ENCODE assay signal across 26 mouse cellular contexts in genomic region chr6:101186887-101187286, GRCm38 (mm10).
DNase-seq lines count a peak whose midpoint lies in the region; ATAC-seq and TF ChIP-seq lines count a peak whose summit lies in the region.
"Had no signal": no experiment of that assay in that cellular context is flagged by ENCODE, and none has a peak within 500 bp of the region (broad histone marks: within the 10 kb centered on the region; RNA-seq: fewer than 3 reads in every experiment).

No protein-coding gene starts in this region.

- TF ChIP-seq POLR2A in kidney, adult 2 months (IDR thresholded peaks at IDR 0.05; ENCODE audit: low read depth, low read length): no peak

- TF ChIP-seq CTCF in layer of hippocampus, adult 2 months (conservative IDR thresholded peaks at IDR 0.05): no peak
- no peak for TF ChIP-seq CTCF in kidney, adult 2 months (conservative IDR thresholded peaks at IDR 0.05; ENCODE audit: insufficient read depth, insufficient read length, low read depth, low read length)

- H3K9me3 ChIP-seq in forebrain, embryonic 11.5 days (ENCODE audit: control insufficient read depth, low read length): no peaks in the 10 kb centered on the region
- H3K9me3 ChIP-seq in forebrain, embryonic 14.5 days (replicated peaks; ENCODE audit: control insufficient read depth, low read length): no peaks in the 10 kb centered on the region
- H3K9me3 ChIP-seq: forebrain, embryonic 12.5 days; hindbrain, embryonic 10.5 days had no signal

- no peak overlapping the region for H3K9ac ChIP-seq in forebrain, embryonic 11.5 days (ENCODE audit: low read length)
- H3K9ac ChIP-seq in forebrain, embryonic 14.5 days (ENCODE audit: low read length): no peak overlapping the region
- H3K9ac ChIP-seq: forebrain, embryonic 12.5 days; hindbrain, embryonic 14.5 days had no signal

- no peaks in the 10 kb centered on the region for H3K4me1 ChIP-seq in forebrain, embryonic 11.5 days (replicated peaks; ENCODE audit: control insufficient read depth, insufficient read depth, low read length)
- H3K4me1 ChIP-seq in forebrain, embryonic 14.5 days (ENCODE audit: control insufficient read depth, insufficient read depth, low read length): no peaks in the 10 kb centered on the region
- H3K4me1 ChIP-seq in kidney, adult 2 months (ENCODE audit: control insufficient read depth, insufficient read depth, low read length): no peaks in the 10 kb centered on the region
- H3K4me1 ChIP-seq: forebrain, embryonic 12.5 days; hindbrain, embryonic 10.5 days had no signal

- no peaks in the 10 kb centered on the region for H3K27me3 ChIP-seq in forebrain, embryonic 11.5 days (ENCODE audit: control insufficient read depth, insufficient read depth, low read length)
- no peaks in the 10 kb centered on the region for H3K27me3 ChIP-seq in forebrain, embryonic 14.5 days (replicated peaks; ENCODE audit: control insufficient read depth, insufficient read depth, low read length)
- H3K27me3 ChIP-seq in kidney, adult 2 months (replicated peaks; ENCODE audit: control insufficient read depth, insufficient read depth, low read length): no peaks in the 10 kb centered on the region
- H3K27me3 ChIP-seq: forebrain, embryonic 12.5 days had no signal

- H3K4me3 ChIP-seq in forebrain, embryonic 11.5 days (ENCODE audit: low read depth, low read length): no peak overlapping the region
- no peak overlapping the region for H3K4me3 ChIP-seq in forebrain, embryonic 14.5 days (ENCODE audit: low read depth, low read length)
- H3K4me3 ChIP-seq in layer of hippocampus, adult 2 months: no peak overlapping the region
- no peak overlapping the region for H3K4me3 ChIP-seq in kidney, adult 2 months (ENCODE audit: insufficient read depth, low read depth, low read length)
- H3K4me3 ChIP-seq: forebrain, embryonic 12.5 days; hindbrain, embryonic 10.5 days had no signal

- peak; percentile 17 for DNase-seq in forebrain, embryonic 11.5 days (ENCODE audit: low spot score)
- no peak for DNase-seq in forebrain, embryonic 14.5 days (ENCODE audit: low spot score)
- no peak for DNase-seq in layer of hippocampus, adult 2 months (ENCODE audit: low spot score in 2 of 2)
- no peak for DNase-seq in layer of hippocampus, adult 8-10 months (ENCODE audit: low spot score in 2 of 2)
- peak; percentile 81 for DNase-seq in A20 (ENCODE audit: low read depth, low spot score)
- no peak for DNase-seq in kidney, adult 2 months
- DNase-seq: adrenal gland, postnatal 10 days; adrenal gland, postnatal 36 days; B cell, adult 2 months; cerebellum, adult 18-20 months; cerebellum, adult 9-10 months; cerebellum, postnatal 14 days; gastrocnemius, postnatal 10 days; gastrocnemius, postnatal 36 days; heart, adult 11 months had no signal

- no peak overlapping the region for H3K27ac ChIP-seq in forebrain, embryonic 11.5 days (ENCODE audit: low read depth, low read length)
- H3K27ac ChIP-seq in forebrain, embryonic 14.5 days (ENCODE audit: low read depth, low read length): no peak overlapping the region
- peak overlapping the region; percentile 82 for H3K27ac ChIP-seq in layer of hippocampus, adult 2 months
- no peak overlapping the region for H3K27ac ChIP-seq in kidney, adult 2 months (ENCODE audit: insufficient read depth, low read depth, low read length)
- H3K27ac ChIP-seq: forebrain, embryonic 12.5 days; hindbrain, embryonic 10.5 days; hindbrain, embryonic 14.5 days; hindbrain, postnatal 0 days had no signal

- H3K36me3 ChIP-seq in forebrain, embryonic 11.5 days (ENCODE audit: control insufficient read depth, insufficient read depth, low read length): no peaks in the 10 kb centered on the region
- no peaks in the 10 kb centered on the region for H3K36me3 ChIP-seq in forebrain, embryonic 14.5 days (ENCODE audit: control insufficient read depth, insufficient read depth, low read length)
- H3K36me3 ChIP-seq in kidney, adult 2 months (ENCODE audit: control insufficient read depth, insufficient read depth, low read length): no peaks in the 10 kb centered on the region
- H3K36me3 ChIP-seq: forebrain, embryonic 12.5 days; G1E had no signal

- ATAC-seq in forebrain, embryonic 11.5 days (replicated peaks; ENCODE audit: low FRiP score): no peak
- no peak for ATAC-seq in forebrain, embryonic 14.5 days
- ATAC-seq in hematopoietic stem cell, adult 5-6 weeks (replicated peaks in 1 of 2; ENCODE audit: insufficient read depth in 1 of 2, low FRiP score in 2 of 2, low TSS enrichment in 1 of 2, low read depth in 1 of 2, poor library complexity in 2 of 2, severe bottlenecking in 2 of 2): peak; percentile 81 to 96
- no peak for ATAC-seq in monocyte, adult 5-6 weeks (replicated peaks; ENCODE audit: insufficient number of reproducible peaks, low FRiP score, low TSS enrichment, poor library complexity, severe bottlenecking)
- ATAC-seq: hindbrain, postnatal 0 days; inflammation-experienced regulatory T-cells, adult 6 months; intestine, embryonic 16.5 days; Patski had no signal

- no peak overlapping the region for H3K4me2 ChIP-seq in forebrain, embryonic 11.5 days (ENCODE audit: low read depth, low read length, severe bottlenecking)
- no peak overlapping the region for H3K4me2 ChIP-seq in forebrain, embryonic 14.5 days (ENCODE audit: low read length)
- H3K4me2 ChIP-seq: forebrain, embryonic 12.5 days; heart, embryonic 11.5 days; hindbrain, embryonic 14.5 days had no signal

- WGBS in forebrain, embryonic 11.5 days: 88% methylated on average over 3 of the region's 3 CpGs
- 87% methylated on average over 3 of the region's 3 CpGs for WGBS in forebrain, embryonic 14.5 days
- WGBS in kidney, adult 2 months: 68% methylated on average over 3 of the region's 3 CpGs

Comparison
In these comparisons a context has a peak if more than half of its experiments do, and no peak if none do; other contexts are left out.
1. DNase-seq: peak in forebrain, embryonic 11.5 days (single experiment) and A20 (single experiment); none in forebrain, embryonic 14.5 days (single experiment), layer of hippocampus, adult 2 months (0 of 2), layer of hippocampus, adult 8-10 months (0 of 2) and kidney, adult 2 months (single experiment).
2. ATAC-seq: peak in hematopoietic stem cell, adult 5-6 weeks (2 of 2); none in forebrain, embryonic 11.5 days (single experiment), forebrain, embryonic 14.5 days (single experiment) and monocyte, adult 5-6 weeks (single experiment).